Mouse (Mus musculus) intestine, embryonic 16.5 days (tissue): ENCODE data around the gene P2ry13. TPM values are rescaled to one million over a fixed set of nuclear protein-coding genes. Genes with fewer than 3 reads are reported as not detected.

Experiments
- ATAC-seq: fragments of 200-750 bp; cut with Nextera tagmentation; 2 replicates; pipeline ENCODE4 v1.8.0; 2017; ENCODE audit warnings: moderate TSS enrichment, moderate library complexity
- H3K27ac ChIP-seq: fragments of 300-500 bp; sonication (generic); 2 replicates; pipeline ENCODE4 v1.5.1; 2014; ENCODE audit warnings: mild to moderate bottlenecking, low read length
- H3K27me3 ChIP-seq: fragments of 300-500 bp; sonication (generic); replicated peaks from 2 replicates; pipeline ENCODE4 v1.6.1; 2014; ENCODE audit warnings: low read length, control low read depth, mixed read lengths; ENCODE audit not compliant: control insufficient read depth, insufficient read depth
- H3K36me3 ChIP-seq: fragments of 300-500 bp; sonication (generic); 2 replicates; pipeline ENCODE4 v1.6.1; 2014; ENCODE audit warnings: low read length, control low read depth; ENCODE audit not compliant: control insufficient read depth, insufficient read depth
- H3K4me1 ChIP-seq: fragments of 300-500 bp; sonication (generic); 2 replicates; pipeline ENCODE4 v1.6.1; 2014; ENCODE audit warnings: low read length, control low read depth, mixed read lengths; ENCODE audit not compliant: control insufficient read depth, insufficient read depth
- H3K4me2 ChIP-seq: fragments of 300-500 bp; sonication (generic); 2 replicates; pipeline ENCODE4 v1.6.1; 2014; ENCODE audit warnings: low read depth, low read length, control low read depth
- H3K4me3 ChIP-seq: fragments of 300-500 bp; sonication (generic); 2 replicates; pipeline ENCODE4 v1.5.1; 2014; ENCODE audit warnings: mild to moderate bottlenecking, low read length
- H3K9ac ChIP-seq: fragments of 300-500 bp; sonication (generic); 2 replicates; pipeline ENCODE4 v1.6.1; 2014; ENCODE audit warnings: low read depth, low read length
- H3K9me3 ChIP-seq: fragments of 300-500 bp; sonication (generic); 2 replicates; pipeline ENCODE4 v1.6.1; 2016; ENCODE audit warnings: low read length, control low read depth; ENCODE audit not compliant: control insufficient read depth
- WGBS: fragments of 180-500 bp; shearing (Covaris S2); extraction: QIAGEN DNeasy Blood & Tissue Kit; methylation state at CpG from one replicate; pipeline ENCODE4 v1.1.7; 2014; 5-methylcytosine and 5-hydroxymethylcytosine counted together
- polyA plus RNA-seq: library from polyadenylated mRNA; unstranded; fragments of >200 nt; fragmentation: Nextera tagmentation; extraction: Ambion mirVana; gene quantifications from 2 replicates; pipeline ENCODE4 v1.2.1, GENCODE M21; 2015

Gene P2ry13
- polyA plus RNA-seq, 1 experiment from 2014 or later, result 1.3 TPM

DNA sequence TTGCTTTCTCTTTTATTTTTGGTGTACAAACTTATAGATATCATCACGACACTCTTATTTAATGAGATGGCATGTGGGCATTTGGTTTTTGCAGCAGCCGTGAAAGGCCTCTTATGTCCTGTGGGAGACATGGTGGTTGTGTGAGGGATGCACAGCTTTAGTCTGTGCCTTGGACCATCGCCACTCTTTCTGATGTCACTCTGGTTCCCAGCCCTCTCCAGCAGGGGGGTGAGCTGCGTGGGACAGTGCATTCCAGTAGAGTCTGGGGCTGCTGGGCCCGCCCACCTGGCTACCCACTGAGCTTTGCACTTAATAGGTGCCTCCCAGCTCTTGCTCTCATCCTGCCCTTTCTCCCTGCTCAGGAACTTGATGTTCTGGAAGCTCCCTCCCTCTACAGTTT lies 29.5 kb downstream of the P2ry13 start:
- WGBS, result 68% methylated on average over 5 of the region's 5 CpGs

GRCm38 (mm10) chr3:59176871-59177270 lies 33.8 kb downstream of the P2ry13 start:
- H3K4me3 ChIP-seq, result no peak overlapping the region
- H3K36me3 ChIP-seq, result no peaks in the 10 kb centered on the region
- no peaks in the 10 kb centered on the region for H3K9me3 ChIP-seq
- H3K27ac ChIP-seq, result no peak overlapping the region
- no peaks in the 10 kb centered on the region for H3K27me3 ChIP-seq
- no peak overlapping the region for H3K4me2 ChIP-seq
- H3K9ac ChIP-seq, result no peak overlapping the region
- no peak for ATAC-seq
- no peaks in the 10 kb centered on the region for H3K4me1 ChIP-seq
- WGBS, result 72% methylated on average over 5 of the region's 5 CpGs

More for the DNA sequence above, 29.5 kb downstream of the P2ry13 start:
- no peak for ATAC-seq
- no peak overlapping the region for H3K4me3 ChIP-seq
- no peaks in the 10 kb centered on the region for H3K27me3 ChIP-seq
- H3K9ac ChIP-seq, result no peak overlapping the region
- no peak overlapping the region for H3K4me2 ChIP-seq
- no peaks in the 10 kb centered on the region for H3K36me3 ChIP-seq
- H3K27ac ChIP-seq, result no peak overlapping the region
- H3K4me1 ChIP-seq, result no peaks in the 10 kb centered on the region
- H3K9me3 ChIP-seq, result no peaks in the 10 kb centered on the region

GRCm38 (mm10) chr3:59175234-59175633 lies 35.4 kb downstream of the P2ry13 start:
- Histone ChIP-seq H3K4me2 (no peak overlapping the region), H3K9ac (no peak overlapping the region), H3K27ac (no peak overlapping the region), H3K9me3 (no peaks in the 10 kb centered on the region), H3K4me1 (0 out of 2 replicates have a peak, but pooled peaks cover under 1% of the 10 kb centered on the region), H3K4me3 (no peak overlapping the region), H3K27me3 (no peaks in the 10 kb centered on the region), H3K36me3 (no peaks in the 10 kb centered on the region)
- peak; percentile 48; the same call in 1 of the 2 replicates for ATAC-seq
- 21% methylated on average over 5 of the region's 5 CpGs for WGBS

DNA sequence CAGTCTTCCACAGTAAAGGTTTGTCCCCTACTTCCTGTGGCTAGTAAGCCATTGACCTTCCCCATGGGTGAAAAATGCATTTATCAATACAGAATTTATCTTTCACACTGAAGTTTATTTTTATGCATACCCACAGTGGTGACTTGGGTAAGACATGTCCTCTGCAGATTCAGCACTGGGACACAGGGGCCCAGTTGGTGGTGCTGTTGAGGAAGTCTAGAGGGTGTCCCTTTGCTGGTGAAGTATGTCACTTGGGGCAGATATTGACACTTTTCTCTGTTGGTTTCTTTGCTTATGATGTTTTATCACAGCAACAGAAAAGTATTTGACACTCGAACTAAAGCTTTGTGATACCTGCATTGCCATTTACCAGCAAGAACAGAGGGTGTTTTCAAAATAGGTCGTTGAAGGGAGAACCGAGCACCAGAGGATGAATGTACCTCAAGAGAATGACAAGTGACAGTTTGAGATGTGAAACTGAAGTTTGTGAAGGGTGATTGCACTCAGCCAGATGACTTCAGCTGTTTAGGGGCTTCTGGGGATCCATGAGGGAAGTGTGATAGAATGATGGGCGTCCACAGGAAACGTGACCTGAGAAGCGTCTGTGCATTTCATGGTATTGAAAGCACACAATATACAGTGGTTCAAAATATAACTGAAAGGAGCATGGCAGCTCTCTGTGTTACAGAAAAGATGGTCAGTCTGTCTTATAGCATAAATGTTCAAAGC lies 36.1 kb downstream of the P2ry13 start:
- Histone ChIP-seq H3K36me3 (no peaks in the 10 kb centered on the region), H3K27ac (no peak overlapping the region), H3K9me3 (no peaks in the 10 kb centered on the region), H3K9ac (no peak overlapping the region), H3K4me1 (peaks cover 5% of the 10 kb centered on the region; the same call in 1 of the 2 replicates), H3K27me3 (no peaks in the 10 kb centered on the region), H3K4me3 (no peak overlapping the region), H3K4me2 (no peak overlapping the region)
- 72% methylated on average over 6 of the region's 6 CpGs for WGBS
- peak; percentile 23; the same call in 1 of the 2 replicates for ATAC-seq

GRCm38 (mm10) chr3:59169921-59170627 lies 40.6 kb downstream of the P2ry13 start:
- ATAC-seq, result peak; percentile 44
- no peak overlapping the region for H3K27ac ChIP-seq
- no peaks in the 10 kb centered on the region for H3K27me3 ChIP-seq
- no peak overlapping the region for H3K4me3 ChIP-seq
- H3K4me2 ChIP-seq, result no peak overlapping the region
- no peaks in the 10 kb centered on the region for H3K9me3 ChIP-seq
- H3K9ac ChIP-seq, result no peak overlapping the region
- H3K36me3 ChIP-seq, result no peaks in the 10 kb centered on the region
- H3K4me1 ChIP-seq, result peaks cover 5% of the 10 kb centered on the region; the same call in 1 of the 2 replicates
- 47% methylated on average over 2 of the region's 2 CpGs for WGBS

- no peak for ATAC-seq
- Histone ChIP-seq H3K27ac (no peak overlapping the region), H3K27me3 (no peaks in the 10 kb centered on the region), H3K4me2 (no peak overlapping the region), H3K36me3 (no peaks in the 10 kb centered on the region), H3K9me3 (no peaks in the 10 kb centered on the region), H3K9ac (no peak overlapping the region), H3K4me1 (peaks cover 5% of the 10 kb centered on the region; the same call in 1 of the 2 replicates), H3K4me3 (no peak overlapping the region)
- 80% methylated on average over 4 of the region's 4 CpGs for WGBS
Observed at GRCm38 (mm10) chr3:59169215-59169614, 41.5 kb downstream of the P2ry13 start.

DNA sequence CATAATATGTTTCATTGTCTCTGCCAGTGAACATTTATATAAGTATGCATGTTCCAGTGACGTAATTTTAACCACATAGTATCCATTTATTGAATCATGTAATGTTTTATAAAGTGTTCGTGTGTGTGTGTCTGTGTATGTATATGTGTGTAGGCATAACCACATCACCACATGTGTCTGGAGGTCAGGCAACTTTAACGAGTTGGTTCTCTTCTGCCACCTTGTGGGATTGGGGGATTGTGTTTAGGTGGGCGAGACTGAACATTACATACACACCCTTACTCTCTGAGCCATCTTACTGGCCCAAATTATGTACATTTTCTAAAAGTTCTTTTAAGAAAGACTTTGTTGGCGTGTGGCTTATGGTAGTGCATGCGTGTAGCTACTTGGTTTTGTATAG lies 42.2 kb downstream of the P2ry13 start:
- H3K4me3 ChIP-seq, result no peak overlapping the region

DNA sequence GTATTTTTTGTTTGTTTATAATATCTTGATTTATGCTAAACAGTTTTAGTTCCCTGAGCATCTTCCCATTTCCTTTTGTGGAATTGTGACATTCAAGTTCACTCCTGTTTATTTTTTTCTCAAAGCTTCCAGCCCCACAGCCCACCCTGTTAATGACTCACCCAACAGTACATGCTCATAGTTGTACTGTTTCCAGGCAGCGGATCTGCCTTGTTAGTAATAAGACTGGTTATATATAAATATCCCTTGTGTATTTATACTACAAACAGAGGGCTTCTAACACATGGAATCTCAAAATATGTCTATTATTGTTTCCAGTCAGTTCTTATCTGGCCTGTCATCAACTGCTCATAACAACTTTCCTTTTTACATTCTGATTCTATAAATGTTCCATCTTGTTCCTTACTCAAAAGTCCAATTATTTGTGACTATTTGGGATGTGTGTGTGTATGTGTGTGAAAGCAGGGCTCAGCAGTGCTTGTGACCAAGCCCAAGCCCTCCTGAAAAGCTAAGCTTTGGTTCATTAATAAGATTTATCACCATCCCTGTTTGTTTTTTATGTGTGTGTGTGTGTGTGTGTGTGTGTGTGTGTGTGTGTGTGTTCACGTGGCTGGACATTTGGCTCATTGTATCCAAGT lies 43.1 kb downstream of the P2ry13 start:
- Histone ChIP-seq H3K36me3 (no peaks in the 10 kb centered on the region), H3K4me1 (peaks cover 5% of the 10 kb centered on the region; the same call in 1 of the 2 replicates), H3K27ac (peak overlapping the region; percentile 63), H3K4me3 (no peak overlapping the region), H3K27me3 (no peaks in the 10 kb centered on the region), H3K4me2 (no peak overlapping the region), H3K9ac (no peak overlapping the region), H3K9me3 (no peaks in the 10 kb centered on the region)
- peak; percentile 81 for ATAC-seq
- 53% methylated on average over 2 of the region's 2 CpGs for WGBS

More for the DNA sequence above, 42.2 kb downstream of the P2ry13 start:
- WGBS, result 88% methylated on average over 6 of the region's 6 CpGs
- ATAC-seq, result no peak
- Histone ChIP-seq H3K27me3 (no peaks in the 10 kb centered on the region), H3K36me3 (no peaks in the 10 kb centered on the region), H3K27ac (no peak overlapping the region), H3K9ac (no peak overlapping the region), H3K4me1 (peaks cover 5% of the 10 kb centered on the region; the same call in 1 of the 2 replicates), H3K4me2 (no peak overlapping the region), H3K9me3 (no peaks in the 10 kb centered on the region)

DNA sequence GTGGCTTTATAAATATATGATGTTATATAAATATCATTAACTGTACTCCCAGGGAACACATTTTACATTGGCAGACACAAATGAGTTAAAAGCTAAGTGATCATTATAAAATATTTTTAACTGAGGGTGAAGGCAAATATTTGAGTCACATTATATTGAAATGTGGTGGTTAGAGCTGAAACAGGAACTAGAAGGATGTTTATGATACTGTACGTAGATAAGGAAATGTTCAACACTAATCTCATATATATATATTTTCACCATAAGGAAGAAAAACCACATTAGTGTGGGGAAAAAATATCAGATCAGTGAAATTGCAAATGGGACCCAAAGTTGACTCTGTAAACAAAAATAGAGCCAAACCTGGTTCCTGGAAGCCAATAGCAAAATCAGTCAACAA lies 50.2 kb downstream of the P2ry13 start:
- no peak overlapping the region for H3K9ac ChIP-seq
- H3K9me3 ChIP-seq, result no peaks in the 10 kb centered on the region
- no peak overlapping the region for H3K27ac ChIP-seq
- H3K4me3 ChIP-seq, result no peak overlapping the region
- no peak overlapping the region for H3K4me2 ChIP-seq
- ATAC-seq, result no peak
- 57% methylated on average over 1 of the region's 1 CpGs for WGBS
- H3K4me1 ChIP-seq, result no peaks in the 10 kb centered on the region
- H3K27me3 ChIP-seq, result no peaks in the 10 kb centered on the region
- no peaks in the 10 kb centered on the region for H3K36me3 ChIP-seq
